Mouse (Mus musculus) lung, postnatal 0 days (tissue): Measurements from ENCODE around the gene Dnajb4.

ENCODE experiments used
- CTCF ChIP-seq: IDR thresholded peaks from 2 replicates; pipeline ENCODE4 v1.5.1; 2016; ENCODE audit warnings: antibody characterized with exemption, mild to moderate bottlenecking
- EP300 ChIP-seq: IDR thresholded peaks from 2 replicates; pipeline ENCODE4 v1.6.1; 2016; ENCODE audit warnings: antibody characterized with exemption, mild to moderate bottlenecking, control low read depth

DNA sequence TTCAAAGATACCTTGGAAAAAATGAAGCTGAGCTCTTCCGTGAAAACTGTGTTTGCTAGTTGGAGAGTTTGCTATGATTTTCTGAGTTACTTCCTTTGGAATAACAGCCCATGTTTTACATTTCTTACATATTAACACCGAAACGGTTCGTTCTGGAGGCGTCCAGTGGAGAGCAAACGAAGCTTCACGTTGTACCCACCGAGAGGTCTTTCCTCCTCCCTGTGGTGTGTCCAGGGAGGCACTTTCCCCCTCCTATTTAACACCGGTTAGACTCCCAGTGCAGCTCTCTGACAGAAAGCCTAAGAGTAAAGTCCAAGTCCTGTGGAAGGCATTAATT lies 45.1 kb downstream of the Dnajb4 start:
- no peak for TF ChIP-seq CTCF
- TF ChIP-seq EP300 = 0 out of 2 replicates have a peak, but pooled peaks have one; percentile 7
